Mouse (Mus musculus) liver, embryonic 16.5 days (tissue): ENCODE results near the gene Ubiad1. TPM values are rescaled to one million over a fixed set of nuclear protein-coding genes. Genes with fewer than 3 reads are reported as not detected.

Experiments used
- ATAC-seq: fragments of 200-750 bp; cut with Nextera tagmentation; 2 replicates; pipeline ENCODE4 v1.8.0; 2017; ENCODE audit warnings: low read depth, mild to moderate bottlenecking, moderate number of reproducible peaks, moderate library complexity
- H3K27ac ChIP-seq: fragments of 300-500 bp; sonication (generic); 2 replicates; pipeline ENCODE4 v1.5.1; 2014; ENCODE audit warnings: mild to moderate bottlenecking, low read length
- H3K27me3 ChIP-seq: fragments of 300-500 bp; sonication (generic); 2 replicates; pipeline ENCODE4 v1.6.1; 2014; ENCODE audit warnings: low read depth, low read length, mixed read lengths; ENCODE audit not compliant: control insufficient read depth, insufficient read depth
- H3K36me3 ChIP-seq: fragments of 300-500 bp; sonication (generic); 2 replicates; pipeline ENCODE4 v1.6.1; 2014; ENCODE audit warnings: mild to moderate bottlenecking; ENCODE audit not compliant: control insufficient read depth, insufficient read depth
- H3K4me1 ChIP-seq: fragments of 300-500 bp; sonication (generic); 2 replicates; pipeline ENCODE4 v1.6.1; 2014; ENCODE audit warnings: low read depth, low read length, mixed read lengths; ENCODE audit not compliant: control insufficient read depth
- H3K4me2 ChIP-seq: fragments of 300-500 bp; sonication (generic); 2 replicates; pipeline ENCODE4 v1.6.1; 2014; ENCODE audit warnings: low read depth, low read length, mixed read lengths
- H3K4me3 ChIP-seq: fragments of 300-500 bp; sonication (generic); 2 replicates; pipeline ENCODE4 v1.5.1; 2014; ENCODE audit warnings: low read depth, mild to moderate bottlenecking, low read length
- H3K9ac ChIP-seq: fragments of 300-500 bp; sonication (generic); 2 replicates; pipeline ENCODE4 v1.6.1; 2014; ENCODE audit warnings: low read depth, low read length
- H3K9me3 ChIP-seq: fragments of 300-500 bp; sonication (generic); replicated peaks from 2 replicates; pipeline ENCODE4 v1.6.1; 2016; ENCODE audit warnings: low read length; ENCODE audit not compliant: control insufficient read depth
- WGBS: fragments of 180-500 bp; shearing (Covaris S2); extraction: QIAGEN DNeasy Blood & Tissue Kit; methylation state at CpG from one replicate; pipeline ENCODE4 v1.1.7; 2014; ENCODE audit not compliant: insufficient replicate concordance; 5-methylcytosine and 5-hydroxymethylcytosine counted together
- polyA plus RNA-seq: library from polyadenylated mRNA; unstranded; fragments of >200 nt; fragmentation: Nextera tagmentation; extraction: Ambion mirVana; gene quantifications from 2 replicates; pipeline ENCODE4 v1.2.1, GENCODE M21; 2015

Gene Ubiad1
- polyA plus RNA-seq, 1 experiment from 2014 or later, result 11.9 TPM

GRCm38 (mm10) chr4:148435657-148436330 lies 8.8 kb downstream of the Ubiad1 start:
- no peak overlapping the region for H3K27ac ChIP-seq
- H3K4me3 ChIP-seq, result no peak overlapping the region
- ATAC-seq, result no peak
- no peaks in the 10 kb centered on the region for H3K9me3 ChIP-seq
- 65% methylated on average over 6 of the region's 6 CpGs for WGBS
- no peak overlapping the region for H3K9ac ChIP-seq
- peaks cover 3% of the 10 kb centered on the region; the same call in 1 of the 2 replicates for H3K4me1 ChIP-seq
- H3K27me3 ChIP-seq, result no peaks in the 10 kb centered on the region
- H3K4me2 ChIP-seq, result no peak overlapping the region
- peaks cover 4% of the 10 kb centered on the region; the same call in 1 of the 2 replicates for H3K36me3 ChIP-seq

DNA sequence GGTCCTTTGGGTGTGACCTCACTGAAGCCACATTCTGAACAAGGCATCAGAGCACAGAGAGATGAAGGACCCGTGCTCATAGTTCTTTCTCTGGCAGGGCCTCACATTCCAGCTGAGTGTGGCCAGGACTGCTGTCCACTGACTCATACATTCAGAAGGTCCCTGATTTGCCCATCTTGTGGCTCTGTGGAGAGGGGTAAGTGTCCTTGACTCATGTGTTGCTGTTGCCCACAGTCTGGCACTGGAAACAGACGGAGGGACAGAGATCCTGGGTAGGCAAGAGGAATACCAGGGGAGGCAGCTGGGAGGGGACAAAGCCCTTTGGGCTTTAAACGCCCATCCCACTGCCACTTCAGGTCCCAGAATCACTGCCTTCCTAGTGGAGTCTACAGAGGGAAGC lies 9.5 kb downstream of the Ubiad1 start:
- no peak for ATAC-seq
- WGBS, result 73% methylated on average over 3 of the region's 3 CpGs
- H3K4me2 ChIP-seq, result no peak overlapping the region
- peaks cover 4% of the 10 kb centered on the region; the same call in 1 of the 2 replicates for H3K36me3 ChIP-seq
- no peaks in the 10 kb centered on the region for H3K9me3 ChIP-seq
- no peak overlapping the region for H3K4me3 ChIP-seq
- no peak overlapping the region for H3K27ac ChIP-seq
- H3K9ac ChIP-seq, result no peak overlapping the region
- H3K27me3 ChIP-seq, result no peaks in the 10 kb centered on the region
- H3K4me1 ChIP-seq, result peaks cover 3% of the 10 kb centered on the region; the same call in 1 of the 2 replicates

DNA sequence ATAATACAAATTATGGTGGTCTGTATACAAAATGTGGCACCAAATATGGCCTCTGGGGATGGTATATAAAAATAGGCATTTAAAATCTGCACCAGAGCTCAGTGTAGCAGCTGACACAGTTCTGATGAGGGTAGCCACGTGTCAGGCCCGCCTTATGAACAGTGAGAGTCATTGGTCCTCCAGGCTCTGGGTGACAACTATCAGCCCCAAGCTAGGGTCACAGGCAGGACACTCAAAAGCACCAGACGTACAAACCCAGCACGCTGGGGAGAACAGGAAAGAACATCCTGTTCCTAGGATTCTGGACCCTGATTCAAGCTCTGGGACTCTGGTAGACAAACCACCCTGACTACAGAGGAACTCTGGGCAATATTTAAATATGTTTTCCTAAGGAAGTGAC lies 10.0 kb downstream of the Ubiad1 start:
- Histone ChIP-seq H3K4me2 (no peak overlapping the region), H3K4me3 (no peak overlapping the region), H3K36me3 (peaks cover 4% of the 10 kb centered on the region; the same call in 1 of the 2 replicates), H3K27ac (no peak overlapping the region), H3K4me1 (peaks cover 3% of the 10 kb centered on the region; the same call in 1 of the 2 replicates), H3K27me3 (no peaks in the 10 kb centered on the region), H3K9ac (no peak overlapping the region), H3K9me3 (no peaks in the 10 kb centered on the region)
- ATAC-seq, result no peak
- WGBS, result 71% methylated on average over 4 of the region's 4 CpGs

- H3K9me3 ChIP-seq, result no peaks in the 10 kb centered on the region
- no peak overlapping the region for H3K27ac ChIP-seq
- no peaks in the 10 kb centered on the region for H3K27me3 ChIP-seq
- no peak overlapping the region for H3K4me3 ChIP-seq
- WGBS, result 65% methylated on average over 5 of the region's 5 CpGs
- H3K36me3 ChIP-seq, result peaks cover 4% of the 10 kb centered on the region; the same call in 1 of the 2 replicates
- peaks cover 3% of the 10 kb centered on the region; the same call in 1 of the 2 replicates for H3K4me1 ChIP-seq
- ATAC-seq, result no peak
- no peak overlapping the region for H3K4me2 ChIP-seq
- no peak overlapping the region for H3K9ac ChIP-seq
These were observed 10.8 kb downstream of the Ubiad1 start for GRCm38 (mm10) chr4:148433813-148434212.

GRCm38 (mm10) chr4:148433336-148433735 lies 11.2 kb downstream of the Ubiad1 start:
- H3K4me3 ChIP-seq, result no peak overlapping the region
- peaks cover 4% of the 10 kb centered on the region; the same call in 1 of the 2 replicates for H3K36me3 ChIP-seq
- no peak overlapping the region for H3K27ac ChIP-seq
- H3K4me1 ChIP-seq, result peaks cover 6% of the 10 kb centered on the region; the same call in 1 of the 2 replicates
- no peak overlapping the region for H3K4me2 ChIP-seq
- H3K9me3 ChIP-seq, result no peaks in the 10 kb centered on the region
- WGBS, result 63% methylated on average over 18 of the region's 18 CpGs
- ATAC-seq, result no peak; the same call in 1 of the 2 replicates
- H3K9ac ChIP-seq, result no peak overlapping the region
- no peaks in the 10 kb centered on the region for H3K27me3 ChIP-seq

DNA sequence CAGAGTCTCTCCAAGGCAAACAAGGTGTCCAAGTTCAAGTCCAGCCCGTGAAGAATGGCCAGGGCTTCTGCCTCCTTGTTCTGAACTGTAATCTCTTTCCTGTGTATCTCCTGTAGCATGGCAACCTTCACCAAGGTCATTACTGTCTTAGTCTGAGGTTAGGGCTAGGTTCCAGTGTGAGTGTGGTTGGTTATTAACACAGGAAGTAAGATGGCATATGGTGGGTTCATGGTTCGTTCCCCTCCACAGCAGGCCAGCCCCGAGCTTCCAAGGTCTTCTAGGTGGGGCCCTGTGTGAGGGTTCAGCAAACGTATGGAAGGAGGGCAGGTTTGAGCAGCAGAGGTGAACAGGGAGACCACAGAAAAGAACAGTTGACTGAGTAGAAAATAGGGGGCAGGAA lies 12.1 kb downstream of the Ubiad1 start:
- peaks cover 4% of the 10 kb centered on the region; the same call in 1 of the 2 replicates for H3K36me3 ChIP-seq
- ATAC-seq, result no peak
- no peaks in the 10 kb centered on the region for H3K27me3 ChIP-seq
- H3K4me1 ChIP-seq, result peaks cover 7% of the 10 kb centered on the region; the same call in 1 of the 2 replicates
- WGBS, result 48% methylated on average over 4 of the region's 4 CpGs
- no peak overlapping the region for H3K9ac ChIP-seq
- no peak overlapping the region for H3K27ac ChIP-seq
- no peak overlapping the region for H3K4me2 ChIP-seq
- no peaks in the 10 kb centered on the region for H3K9me3 ChIP-seq
- H3K4me3 ChIP-seq, result no peak overlapping the region

DNA sequence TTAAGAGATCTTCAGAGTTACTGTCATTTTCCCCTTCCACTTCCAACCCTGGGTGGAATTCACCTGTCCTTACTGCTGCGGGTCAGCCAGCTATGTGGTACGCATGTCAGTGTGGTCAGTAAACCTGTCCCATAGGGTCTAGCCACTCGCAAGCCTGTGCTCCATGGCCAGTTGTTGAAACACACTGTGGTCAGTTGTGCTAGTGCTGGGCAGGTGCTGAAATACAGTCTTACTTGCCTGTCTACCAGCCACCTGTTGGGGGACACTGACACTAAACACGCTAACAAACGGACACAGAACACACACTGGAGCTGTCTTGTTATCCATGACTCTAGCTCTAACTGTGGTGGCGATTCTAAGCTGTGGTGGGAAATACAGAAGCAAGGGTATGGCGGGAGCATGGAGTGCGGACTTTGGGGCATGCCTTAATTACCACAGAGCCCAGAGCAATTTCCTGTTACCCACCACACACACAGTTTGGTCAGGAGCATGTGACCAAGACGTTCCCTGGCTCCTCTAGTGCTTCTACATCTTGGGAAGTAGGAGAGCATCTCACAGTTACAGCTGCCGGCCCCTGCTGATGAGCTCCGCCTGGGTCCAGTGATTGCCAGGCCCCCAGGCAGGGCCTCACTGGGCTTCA lies 13.6 kb downstream of the Ubiad1 start:
- no peaks in the 10 kb centered on the region for H3K27me3 ChIP-seq
- H3K9me3 ChIP-seq, result no peaks in the 10 kb centered on the region
- 52% methylated on average over 11 of the region's 11 CpGs for WGBS
- H3K36me3 ChIP-seq, result peaks cover 2% of the 10 kb centered on the region; the same call in 1 of the 2 replicates
- H3K4me1 ChIP-seq, result peaks cover 7% of the 10 kb centered on the region; the same call in 1 of the 2 replicates
- ATAC-seq, result no peak
- no peak overlapping the region for H3K4me2 ChIP-seq
- H3K9ac ChIP-seq, result no peak overlapping the region
- no peak overlapping the region for H3K27ac ChIP-seq
- H3K4me3 ChIP-seq, result no peak overlapping the region

- Histone ChIP-seq H3K9me3 (no peaks in the 10 kb centered on the region), H3K4me1 (peaks cover 7% of the 10 kb centered on the region; the same call in 1 of the 2 replicates), H3K4me2 (no peak overlapping the region), H3K9ac (no peak overlapping the region), H3K27ac (no peak overlapping the region), H3K27me3 (no peaks in the 10 kb centered on the region), H3K4me3 (no peak overlapping the region), H3K36me3 (no peaks in the 10 kb centered on the region)
- 16% methylated on average over 6 of the region's 6 CpGs for WGBS
- ATAC-seq, result no peak
These were observed 14.9 kb downstream of the Ubiad1 start for GRCm38 (mm10) chr4:148429686-148430085.

- Histone ChIP-seq H3K27ac (no peak overlapping the region), H3K4me3 (no peak overlapping the region), H3K4me2 (no peak overlapping the region), H3K9me3 (no peaks in the 10 kb centered on the region), H3K9ac (no peak overlapping the region), H3K4me1 (peaks cover 7% of the 10 kb centered on the region; the same call in 1 of the 2 replicates), H3K27me3 (no peaks in the 10 kb centered on the region), H3K36me3 (no peaks in the 10 kb centered on the region)
- WGBS, result 74% methylated on average over 11 of the region's 11 CpGs
- ATAC-seq, result no peak
These were observed 15.4 kb downstream of the Ubiad1 start for GRCm38 (mm10) chr4:148429121-148429520.
